Mouse (Mus musculus) embryonic fibroblast, embryonic 13.5 days (primary cell): Measurements from ENCODE around the gene Kcnb1. TPM values are rescaled to one million over a fixed set of nuclear protein-coding genes. Genes with fewer than 3 reads are reported as not detected.

ENCODE experiments used
- H3K27ac ChIP-seq: 2 replicates; pipeline ENCODE4 v1.5.1; 2012; ENCODE audit warnings: low read length, control low read depth, inconsistent platforms; ENCODE audit not compliant: insufficient read depth
- H3K4me1 ChIP-seq: 2 replicates; pipeline ENCODE4 v1.6.1; 2011; ENCODE audit warnings: low read length; ENCODE audit not compliant: control insufficient read depth, insufficient read depth
- H3K4me3 ChIP-seq: 2 replicates; pipeline ENCODE4 v1.5.1; 2011; ENCODE audit warnings: mild to moderate bottlenecking, control low read depth, low read length; ENCODE audit not compliant: insufficient read depth
- CTCF ChIP-seq: IDR thresholded peaks from 2 replicates; pipeline ENCODE4 v1.5.1; 2011; ENCODE audit warnings: mild to moderate bottlenecking, control low read depth, low read length, moderate library complexity, borderline replicate concordance; ENCODE audit not compliant: insufficient read depth
- POLR2A ChIP-seq: IDR thresholded peaks from 2 replicates; pipeline ENCODE4 v1.6.1; 2011; ENCODE audit warnings: low read depth, mild to moderate bottlenecking, control low read depth, low read length, moderate library complexity
- polyA plus RNA-seq: library from polyadenylated mRNA; stranded (reverse); fragments of >200 nt; gene quantifications from 2 replicates; pipeline ENCODE4 v1.2.4, GENCODE M21; 2011; ENCODE audit warnings: low read depth; ENCODE audit not compliant: missing spikeins, insufficient read length

The Kcnb1 gene
- polyA plus RNA-seq, 1 experiment, result 0.65 TPM

DNA sequence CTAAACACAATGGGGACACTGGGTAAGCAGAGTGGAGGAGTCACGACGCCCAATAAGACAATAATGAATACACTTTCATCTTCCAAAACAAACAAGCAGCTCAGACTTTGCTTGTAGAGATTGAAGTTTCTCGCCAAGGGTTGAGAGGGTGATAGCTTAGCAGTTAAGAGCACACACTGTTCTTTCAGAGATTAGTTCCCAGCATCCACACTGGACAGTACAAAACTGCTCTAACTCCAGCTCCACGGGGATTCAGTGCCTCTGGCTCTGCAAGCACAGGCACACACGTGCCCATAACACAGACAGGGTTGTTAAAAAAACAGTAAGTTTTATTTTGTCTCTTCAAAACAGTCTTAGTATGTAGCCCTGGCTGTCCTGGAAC lies 133.0 kb downstream of the Kcnb1 start:
- H3K27ac ChIP-seq, result no peak overlapping the region
- TF ChIP-seq CTCF (no peak), POLR2A (no peak)
- no peak overlapping the region for H3K4me3 ChIP-seq
- peaks cover 14% of the 10 kb centered on the region for H3K4me1 ChIP-seq

DNA sequence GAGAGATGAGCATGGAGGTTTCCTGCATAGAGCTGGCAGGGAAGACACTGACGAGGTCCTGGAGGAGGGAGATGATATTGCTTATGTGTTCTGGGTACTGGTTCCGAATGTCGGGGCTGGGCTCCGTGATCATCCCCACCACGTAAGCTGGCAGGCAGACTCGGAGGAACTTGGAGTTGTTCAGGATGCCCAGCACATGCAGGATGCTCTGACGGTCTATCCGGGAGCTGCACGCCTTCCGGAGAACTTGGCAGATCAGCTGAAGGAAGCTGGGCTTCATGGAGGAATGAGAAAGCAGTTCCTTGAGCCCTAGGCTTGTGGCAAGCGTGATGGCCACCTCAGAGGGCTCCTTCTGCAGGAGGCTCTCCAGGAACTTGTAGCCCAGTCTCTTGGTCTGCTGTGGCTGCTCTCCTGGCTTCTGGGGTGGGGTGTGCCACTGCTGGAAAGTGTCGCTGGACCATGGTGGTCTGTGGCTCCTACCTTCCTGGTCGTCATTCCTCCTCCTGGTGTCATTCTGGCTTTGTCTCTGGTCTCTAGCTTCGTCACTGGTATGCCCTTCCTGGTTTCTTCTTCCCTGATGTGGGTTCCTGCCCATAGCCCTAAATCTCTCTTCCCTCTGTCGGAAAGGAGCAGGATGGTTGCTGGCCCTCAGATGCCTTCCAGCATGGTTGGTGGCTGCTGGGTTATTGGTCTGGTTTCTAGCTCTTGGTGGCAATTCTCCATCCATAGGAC lies 133.6 kb downstream of the Kcnb1 start:
- no peak for TF ChIP-seq POLR2A
- no peak for TF ChIP-seq CTCF
- no peak overlapping the region for H3K27ac ChIP-seq
- H3K4me1 ChIP-seq, result peaks cover 14% of the 10 kb centered on the region
- H3K4me3 ChIP-seq, result no peak overlapping the region

DNA sequence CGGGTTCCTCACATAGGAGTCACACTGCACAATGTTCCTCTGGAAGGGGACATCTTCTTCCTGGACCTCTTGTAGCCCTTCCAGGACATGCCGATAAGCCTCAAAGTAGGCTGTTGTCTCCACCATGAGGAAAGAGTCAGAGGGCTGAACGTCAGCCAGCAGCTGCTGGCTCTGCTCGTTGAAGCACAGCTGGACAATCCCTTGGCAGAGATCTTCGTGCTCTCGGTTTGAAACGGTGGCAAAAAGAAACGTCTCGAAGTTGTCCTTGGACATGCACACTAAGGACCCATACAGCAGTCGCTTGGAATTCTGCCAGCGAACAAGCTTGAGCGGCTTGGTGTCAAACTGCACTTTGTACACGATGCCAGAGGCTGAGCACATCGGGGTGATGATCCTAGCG lies 134.6 kb downstream of the Kcnb1 start:
- no peak for TF ChIP-seq CTCF
- no peak for TF ChIP-seq POLR2A
- Histone ChIP-seq H3K4me1 (peaks cover 8% of the 10 kb centered on the region), H3K27ac (no peak overlapping the region), H3K4me3 (no peak overlapping the region)

DNA sequence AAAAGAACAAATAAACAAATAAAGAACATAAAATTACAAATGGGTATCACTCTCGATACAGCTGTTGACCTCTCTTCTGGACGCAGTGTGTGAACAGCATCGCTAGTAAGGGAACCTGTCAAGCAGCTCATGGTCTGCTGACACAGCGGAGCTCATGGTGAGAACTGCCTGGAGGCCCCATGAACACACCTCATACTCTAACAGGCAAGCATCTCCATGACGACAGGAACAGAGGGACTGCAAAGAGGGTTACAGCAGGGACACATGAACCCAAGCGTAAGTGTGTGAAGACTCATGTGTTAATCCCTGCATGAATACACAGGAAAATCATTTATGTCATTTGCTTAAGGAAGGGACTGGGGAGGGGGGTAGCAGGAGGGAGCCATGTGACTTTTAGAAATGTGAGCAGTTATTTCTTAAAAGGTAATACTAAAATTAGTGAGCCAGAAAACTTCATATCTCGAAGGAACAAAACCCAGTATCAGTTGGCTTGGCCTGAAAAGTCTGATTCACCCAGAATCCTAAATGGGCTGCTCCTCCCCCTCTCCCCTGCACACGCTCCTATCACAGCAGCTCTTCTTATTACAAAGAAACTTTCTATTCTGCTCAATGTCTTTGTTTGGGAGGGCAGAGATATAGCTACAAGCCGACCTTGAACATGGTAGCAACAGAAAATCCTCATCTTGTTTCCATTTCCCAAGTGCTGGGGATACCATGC lies 136.7 kb downstream of the Kcnb1 start:
- TF ChIP-seq POLR2A (no peak), CTCF (no peak)

DNA sequence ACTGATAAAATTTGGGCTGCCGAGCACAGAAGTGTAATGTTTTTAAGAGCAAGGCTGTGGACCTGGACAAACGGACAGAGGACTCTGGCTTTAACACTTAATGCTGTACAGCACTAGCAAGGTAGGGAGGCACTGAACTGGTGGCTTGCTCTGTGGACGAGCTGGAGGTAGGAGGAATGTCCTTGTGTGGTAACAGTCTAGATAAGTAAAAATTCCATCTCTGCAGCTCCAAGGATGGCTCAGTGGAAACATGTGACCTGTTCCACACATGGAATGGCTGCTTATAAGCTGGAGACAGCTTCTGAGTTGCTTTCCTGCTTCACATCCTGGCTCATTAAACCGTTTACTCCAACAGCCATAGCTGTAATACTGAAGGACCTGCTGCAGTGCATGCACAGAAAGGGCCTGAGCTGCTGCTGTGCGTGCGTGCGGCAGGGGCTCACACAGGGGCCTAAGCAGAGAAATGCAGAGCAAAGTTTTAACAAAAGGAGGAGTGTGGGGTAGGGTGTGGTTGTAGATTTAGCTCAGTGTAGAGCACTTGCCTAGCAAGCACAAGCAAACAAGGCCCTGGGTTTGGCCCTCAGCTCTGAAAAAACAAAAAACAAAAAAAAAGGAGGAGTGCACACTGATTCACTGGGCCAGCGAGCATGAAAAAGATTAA lies 141.1 kb downstream of the Kcnb1 start:
- H3K4me3 ChIP-seq, result no peak overlapping the region
- H3K27ac ChIP-seq, result no peak overlapping the region
- no peak for TF ChIP-seq CTCF
- H3K4me1 ChIP-seq, result no peaks in the 10 kb centered on the region

More for the DNA sequence above, 136.7 kb downstream of the Kcnb1 start:
- Histone ChIP-seq H3K4me1 (peaks cover 2% of the 10 kb centered on the region; the same call in 1 of the 2 replicates), H3K4me3 (no peak overlapping the region), H3K27ac (no peak overlapping the region)

DNA sequence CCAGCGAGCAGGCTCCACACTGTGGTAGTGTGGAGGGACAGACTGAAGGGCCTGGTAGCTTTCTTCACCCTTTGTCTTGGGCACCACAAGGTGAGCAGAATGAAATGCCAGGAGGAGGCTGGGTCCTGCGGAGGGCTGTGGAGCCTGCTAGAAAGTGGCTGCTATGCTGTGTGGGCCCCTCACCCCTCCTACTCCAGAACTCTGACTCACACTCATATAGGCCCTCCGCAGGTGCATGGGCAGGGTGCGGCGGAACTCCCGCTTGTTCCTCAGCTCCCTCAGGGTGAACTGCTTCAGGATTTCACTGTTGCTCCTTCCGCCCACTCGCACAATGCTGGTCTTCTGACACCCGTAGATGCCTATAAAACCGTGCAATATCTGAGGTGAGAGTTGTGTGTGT lies 141.7 kb downstream of the Kcnb1 start:
- H3K4me1 ChIP-seq, result no peaks in the 10 kb centered on the region
- H3K27ac ChIP-seq, result no peak overlapping the region
- H3K4me3 ChIP-seq, result no peak overlapping the region
- TF ChIP-seq CTCF, result no peak
- TF ChIP-seq POLR2A, result no peak

Other genes with a start within 250 kb of the Kcnb1 start
- 72.5 and 74.9 TPM in 2 replicates for gene Stau1, start 193.9 kb downstream of the Kcnb1 start, polyA plus RNA-seq
- 29.9 and 31.6 TPM in 2 replicates for gene Ddx27, start 175.0 kb downstream of the Kcnb1 start, polyA plus RNA-seq
- 23.6 and 23.8 TPM in 2 replicates for gene Znfx1, start 127.1 kb downstream of the Kcnb1 start, polyA plus RNA-seq
- gene Ptgis, start 50.4 kb upstream of the Kcnb1 start, polyA plus RNA-seq, result 21.0 TPM in 2 replicates
- 28.3 and 51.3 TPM in 2 replicates for gene B4galt5, start 159.0 kb upstream of the Kcnb1 start, polyA plus RNA-seq
- gene Slc9a8, start 231.6 kb upstream of the Kcnb1 start, polyA plus RNA-seq, result 32.3 and 38.0 TPM in 2 replicates